8 mouse cellular contexts compared by ENCODE assay signal in genomic region chr11:120225256-120226195, GRCm38 (mm10). TPM values are rescaled to one million over a fixed set of nuclear protein-coding genes. Genes with fewer than 3 reads are reported as not detected.
DNase-seq lines count a peak whose midpoint lies in the region; ATAC-seq and TF ChIP-seq lines count a peak whose summit lies in the region.

No protein-coding gene starts in this region.

- TF ChIP-seq POLR2A in cerebellum, adult 2 months (IDR thresholded peaks at IDR 0.05; ENCODE audit: borderline replicate concordance, insufficient read depth, low read length), result no peak

- H3K27ac ChIP-seq in cerebellum, adult 2 months (ENCODE audit: insufficient read depth, low read length), result peak overlapping the region; percentile 15; the same call in 1 of the 2 replicates
- no peak overlapping the region for H3K27ac ChIP-seq in forebrain, embryonic 16.5 days (ENCODE audit: low read length)
- H3K27ac ChIP-seq in kidney, embryonic 15.5 days, result peak overlapping the region; percentile 96
- H3K27ac ChIP-seq in midbrain, embryonic 10.5 days (replicated peaks), result peak overlapping the region; percentile 100

- H3K4me3 ChIP-seq in cerebellum, adult 2 months (replicated peaks; ENCODE audit: insufficient read depth, low read depth, low read length), result peak overlapping the region; percentile 24
- peak overlapping the region; percentile 17; the same call in 1 of the 2 replicates for H3K4me3 ChIP-seq in forebrain, embryonic 16.5 days (replicated peaks; ENCODE audit: low read length)
- H3K4me3 ChIP-seq in kidney, embryonic 15.5 days (replicated peaks), result peak overlapping the region; percentile 11
- peak overlapping the region; percentile 98 for H3K4me3 ChIP-seq in midbrain, embryonic 10.5 days

- no peaks in the 10 kb centered on the region for H3K9me3 ChIP-seq in forebrain, embryonic 16.5 days (ENCODE audit: control insufficient read depth, low read length)
- no peaks in the 10 kb centered on the region for H3K9me3 ChIP-seq in kidney, embryonic 15.5 days (replicated peaks)
- no peaks in the 10 kb centered on the region for H3K9me3 ChIP-seq in midbrain, embryonic 10.5 days (replicated peaks)

- WGBS in cerebellum, adult 2 months, result 50% methylated on average over 36 of the region's 36 CpGs
- 25% methylated on average over 36 of the region's 36 CpGs for WGBS in forebrain, embryonic 16.5 days
- WGBS in kidney, embryonic 15.5 days, result 4% methylated on average over 36 of the region's 36 CpGs
- 5% methylated on average over 36 of the region's 36 CpGs for WGBS in midbrain, embryonic 10.5 days

- H3K36me3 ChIP-seq in forebrain, embryonic 16.5 days (ENCODE audit: control insufficient read depth, insufficient read depth), result no peaks in the 10 kb centered on the region
- no peaks in the 10 kb centered on the region for H3K36me3 ChIP-seq in kidney, embryonic 15.5 days
- H3K36me3 ChIP-seq in midbrain, embryonic 10.5 days, result peaks cover 3% of the 10 kb centered on the region; the same call in 1 of the 2 replicates

- H3K27me3 ChIP-seq in cerebellum, adult 2 months (ENCODE audit: control insufficient read depth, insufficient read depth, low read length), result no peaks in the 10 kb centered on the region
- H3K27me3 ChIP-seq in forebrain, embryonic 16.5 days (replicated peaks; ENCODE audit: control insufficient read depth, insufficient read depth, low read length), result no peaks in the 10 kb centered on the region
- no peaks in the 10 kb centered on the region for H3K27me3 ChIP-seq in kidney, embryonic 15.5 days
- no peaks in the 10 kb centered on the region for H3K27me3 ChIP-seq in midbrain, embryonic 10.5 days (ENCODE audit: low read depth, poor library complexity, severe bottlenecking)

- H3K4me1 ChIP-seq in cerebellum, adult 2 months (ENCODE audit: control insufficient read depth, insufficient read depth, low read length), result peaks cover 6% of the 10 kb centered on the region
- H3K4me1 ChIP-seq in forebrain, embryonic 16.5 days (replicated peaks; ENCODE audit: control insufficient read depth, insufficient read depth, low read length), result peaks cover 56% of the 10 kb centered on the region
- H3K4me1 ChIP-seq in kidney, embryonic 15.5 days, result peaks cover 95% of the 10 kb centered on the region
- H3K4me1 ChIP-seq in midbrain, embryonic 10.5 days, result peaks cover 96% of the 10 kb centered on the region

- peak overlapping the region; percentile 14 for H3K4me2 ChIP-seq in forebrain, embryonic 16.5 days (ENCODE audit: low read length)
- peak overlapping the region; percentile 49 for H3K4me2 ChIP-seq in kidney, embryonic 15.5 days

- DNase-seq in cerebellum, adult 2 months, result peak in 1 of 2 experiments; percentile 49
- DNase-seq in cerebellum, adult 8-10 months, result no peak
- DNase-seq in brain, adult 2 months (ENCODE audit: low read depth, low spot score), result peak; percentile 53
- peak; percentile 63 for DNase-seq in midbrain, embryonic 10.5 days (ENCODE audit: low spot score)
- no peak for DNase-seq in thymus, postnatal 4 days

- H3K9ac ChIP-seq in forebrain, embryonic 16.5 days (replicated peaks; ENCODE audit: low read depth, low read length), result peak overlapping the region; percentile 7
- peak overlapping the region; percentile 35 for H3K9ac ChIP-seq in kidney, embryonic 15.5 days

- TF ChIP-seq CTCF in cerebellum, adult 2 months (IDR thresholded peaks at IDR 0.05; ENCODE audit: borderline replicate concordance, insufficient read depth, low read depth, low read length), result no peak

- no peak for ATAC-seq in forebrain, embryonic 16.5 days
- peak; percentile 63 for ATAC-seq in kidney, embryonic 15.5 days (replicated peaks; ENCODE audit: low FRiP score)
- no peak for ATAC-seq in activated CD4-positive, CD25-positive, alpha-beta regulatory T cell, adult 4 months

RNA-seq across cellular contexts. Expression of gene Bahcc1, which starts 7.2 kb away (rescaled TPM):
- 17.0 and 17.6 TPM in 2 replicates for polyA plus RNA-seq in cerebellum, adult 2 months (2012; rRNA removed)
- polyA plus RNA-seq in forebrain, embryonic 16.5 days (2015; fragmentation: Nextera tagmentation; extraction: Ambion mirVana), result 14.5 and 14.8 TPM in 2 replicates
- polyA plus RNA-seq in kidney, embryonic 15.5 days (2015; fragmentation: Nextera tagmentation; extraction: Ambion mirVana), result 11.8 and 14.1 TPM in 2 replicates
- 14.3 and 16.6 TPM in 2 replicates for polyA plus RNA-seq in midbrain, embryonic 10.5 days (2016; fragmentation: Nextera tagmentation; extraction: Ambion mirVana)
- not detected for polyA plus RNA-seq in activated CD4-positive, CD25-positive, alpha-beta regulatory T cell, adult 4 months (2017; shearing (Covaris generic))

Comparison
In these comparisons a context has a peak if more than half of its experiments do, and no peak if none do; other contexts are left out.
1. DNase-seq: peak in brain, adult 2 months (single experiment) and midbrain, embryonic 10.5 days (single experiment); none in cerebellum, adult 8-10 months (single experiment) and thymus, postnatal 4 days (single experiment).
2. H3K4me3 ChIP-seq: peak in every context shown above with its lines; median percentile 98 in midbrain, embryonic 10.5 days; 24 in cerebellum, adult 2 months; 17 in forebrain, embryonic 16.5 days; 11 in kidney, embryonic 15.5 days.
3. RNA of gene Bahcc1, which starts 7.2 kb away (polyA plus RNA-seq): 17.0 to 17.6 TPM in cerebellum, adult 2 months, 14.5 to 14.8 TPM in forebrain, embryonic 16.5 days, 14.3 to 16.6 TPM in midbrain, embryonic 10.5 days and 11.8 to 14.1 TPM in kidney, embryonic 15.5 days; not detected in activated CD4-positive, CD25-positive, alpha-beta regulatory T cell, adult 4 months; every median in the first group is over 10 times any median in the second.